Mouse (Mus musculus): ENCODE measurements around the gene Klk1b24. TPM values are rescaled to one million over a fixed set of nuclear protein-coding genes. Genes with fewer than 3 reads are reported as not detected.
"Not testable (repeated sequence)": the region's sequence is repeated elsewhere in the genome, so short reads cannot be mapped to it uniquely, and the experiment has no call there.

Gene Klk1b24
- total and polyA plus RNA-seq, 3 experiments: not detected

DNA sequence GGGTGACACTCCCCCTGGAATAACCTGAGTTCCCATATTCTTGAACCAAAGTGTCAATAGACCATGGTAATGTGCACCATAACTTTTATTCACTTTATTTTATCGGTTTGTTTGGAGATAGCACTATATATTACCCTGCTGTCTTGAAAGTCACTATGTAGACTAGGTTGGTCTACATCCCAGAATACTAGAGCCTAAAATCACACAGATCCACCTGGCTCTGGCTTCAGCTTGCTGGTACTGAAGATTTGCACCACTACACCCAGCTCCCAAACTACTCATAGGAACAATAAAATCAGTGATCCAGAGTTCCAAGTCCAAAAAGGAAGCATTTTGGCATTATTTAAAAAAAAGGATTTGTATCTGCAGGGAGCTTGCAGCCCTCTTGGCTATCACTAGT is 27.6 kb downstream of the Klk1b24 start, which contains the start of gene Klk1b5:
Gene Klk1b5 (plus strand): TSS at position 301 of the 400 bp plus-strand sequence.
- Histone ChIP-seq H3K4me1 (ENCODE audit: control insufficient read depth, insufficient read depth, low read length) (no peaks in the 10 kb centered on the region), H3K36me3 (ENCODE audit: control insufficient read depth, insufficient read depth, low read length) (no peaks in the 10 kb centered on the region), H3K79me2 (replicated peaks; ENCODE audit: control insufficient read depth, insufficient read depth, low read length) (no peaks in the 10 kb centered on the region), H3K27ac (no peak within 1 kb of the TSS), H3K9ac (ENCODE audit: low read depth, low read length) (no peak within 1 kb of the TSS), H3K27me3 (ENCODE audit: control insufficient read depth, insufficient read depth, low read length) (no peaks in the 10 kb centered on the region), H3K4me3 (no peak within 1 kb of the TSS)
- WGBS: 80% methylated on average over 1 of the region's 1 CpGs
- DNase-seq: no peak
- TF ChIP-seq POLR2A (IDR thresholded peaks at IDR 0.05; ENCODE audit: insufficient read depth, low read depth, low read length): no peak
- TF ChIP-seq CTCF (IDR thresholded peaks at IDR 0.05): no peak
- TF ChIP-seq EP300 (IDR thresholded peaks at IDR 0.05; ENCODE audit: insufficient read depth, low read depth, low read length): no peak
- intact Hi-C loops (cut with DNase I): no loop called here

- DNase-seq; intact Hi-C loops (cut with DNase I); H3K4me3 ChIP-seq; H3K36me3 ChIP-seq (ENCODE audit: control insufficient read depth, insufficient read depth, low read length); H3K27ac ChIP-seq; H3K27me3 ChIP-seq (ENCODE audit: control insufficient read depth, insufficient read depth, low read length); H3K9ac ChIP-seq (ENCODE audit: low read depth, low read length); H3K79me2 ChIP-seq (replicated peaks; ENCODE audit: control insufficient read depth, insufficient read depth, low read length); H3K4me1 ChIP-seq (ENCODE audit: control insufficient read depth, insufficient read depth, low read length): not testable (repeated sequence)
- WGBS: 64% methylated on average over 9 of the region's 10 CpGs
Observed at GRCm38 (mm10) chr7:44221601-44222000, 33.6 kb downstream of the Klk1b24 start.

DNA sequence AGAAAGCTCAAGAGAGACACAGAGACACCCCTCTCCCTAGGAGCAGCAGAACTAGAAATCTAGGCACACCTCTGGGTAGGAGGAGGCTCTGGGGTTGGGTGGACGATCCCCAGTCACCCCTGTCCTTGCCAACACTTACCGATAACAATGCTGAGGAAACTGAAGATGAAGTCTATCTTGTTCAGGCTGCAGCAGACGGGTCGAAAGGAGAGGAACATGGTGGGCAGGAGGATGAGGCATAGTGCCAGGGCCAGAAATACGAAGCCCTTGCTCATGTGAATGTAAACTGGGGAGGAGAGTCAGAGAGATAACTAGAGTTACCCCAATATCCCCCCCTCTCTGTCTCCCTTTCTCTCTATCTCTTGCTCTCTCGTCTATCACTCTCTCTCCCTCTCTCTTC is 34.3 kb downstream of the Klk1b24 start:
- H3K36me3 ChIP-seq (ENCODE audit: control insufficient read depth, insufficient read depth, low read length); DNase-seq; intact Hi-C loops (cut with DNase I); H3K27ac ChIP-seq; H3K4me1 ChIP-seq (ENCODE audit: control insufficient read depth, insufficient read depth, low read length); H3K27me3 ChIP-seq (ENCODE audit: control insufficient read depth, insufficient read depth, low read length); H3K79me2 ChIP-seq (replicated peaks; ENCODE audit: control insufficient read depth, insufficient read depth, low read length); H3K4me3 ChIP-seq; H3K9ac ChIP-seq (ENCODE audit: low read depth, low read length): not testable (repeated sequence)
- 52% methylated on average over 6 of the region's 6 CpGs for WGBS

DNA sequence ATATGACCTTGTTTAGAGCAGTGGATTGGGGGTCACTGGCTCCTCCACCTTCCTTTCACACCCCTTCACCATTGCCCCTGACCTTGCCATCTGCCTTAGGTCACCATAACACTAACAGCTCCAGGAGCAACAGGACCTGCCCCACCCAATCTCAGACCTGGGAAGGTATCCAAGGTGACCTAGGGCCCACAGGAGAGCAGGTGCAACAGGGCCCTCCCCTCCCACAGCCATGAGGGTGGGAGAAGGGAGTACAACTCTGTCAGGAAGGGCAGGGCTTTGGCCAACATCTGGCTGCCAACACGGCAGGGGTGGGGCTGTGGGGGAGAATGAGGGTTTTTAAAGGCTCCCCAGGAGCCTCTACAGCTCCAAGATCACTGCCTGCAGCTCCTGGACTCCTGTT is 37.0 kb downstream of the Klk1b24 start, which contains the start of gene Klk1:
Gene Klk1 (plus strand): TSS at position 285 of the 400 bp plus-strand sequence.
- no peaks in the 10 kb centered on the region for H3K79me2 ChIP-seq (replicated peaks; ENCODE audit: control insufficient read depth, insufficient read depth, low read length)
- DNase-seq: no peak
- H3K27me3 ChIP-seq (ENCODE audit: control insufficient read depth, insufficient read depth, low read length): no peaks in the 10 kb centered on the region
- no peaks in the 10 kb centered on the region for H3K4me1 ChIP-seq (ENCODE audit: control insufficient read depth, insufficient read depth, low read length)
- no peaks in the 10 kb centered on the region for H3K36me3 ChIP-seq (ENCODE audit: control insufficient read depth, insufficient read depth, low read length)
- TF ChIP-seq CTCF (IDR thresholded peaks at IDR 0.05) (no peak), EP300 (IDR thresholded peaks at IDR 0.05; ENCODE audit: insufficient read depth, low read depth, low read length) (no peak), POLR2A (IDR thresholded peaks at IDR 0.05; ENCODE audit: insufficient read depth, low read depth, low read length) (no peak)
- H3K4me3 ChIP-seq: no peak within 1 kb of the TSS
- H3K27ac ChIP-seq: no peak within 1 kb of the TSS
- WGBS: 27% methylated on average over 1 of the region's 1 CpGs
- intact Hi-C loops (cut with DNase I): no loop called here
- no peak within 1 kb of the TSS for H3K9ac ChIP-seq (ENCODE audit: low read depth, low read length)

DNA sequence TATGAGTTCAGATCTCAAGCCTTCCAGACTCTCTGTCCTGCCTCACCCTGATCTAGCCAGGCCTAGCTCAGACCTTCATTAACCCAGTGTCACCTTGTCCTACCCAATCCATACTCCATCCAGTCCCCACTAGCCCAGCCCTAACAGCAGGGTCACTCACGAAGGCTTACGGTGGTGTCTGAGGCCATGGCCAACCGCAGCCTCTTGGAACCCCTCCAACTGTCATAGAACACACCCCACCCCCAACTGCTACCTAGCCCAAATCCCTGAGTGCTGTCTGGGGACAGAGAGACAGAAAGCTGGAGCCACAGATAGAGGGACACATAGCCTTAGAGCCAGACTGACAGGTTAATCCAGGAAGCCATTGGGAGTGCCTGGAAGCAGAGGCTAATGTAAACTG is 47.9 kb downstream of the Klk1b24 start, which contains the start of gene Gm36864:
Gene Gm36864 (plus strand): TSS at position 269 of the 400 bp plus-strand sequence.
- Histone ChIP-seq H3K27ac (no peak within 1 kb of the TSS), H3K4me3 (no peak within 1 kb of the TSS), H3K27me3 (ENCODE audit: control insufficient read depth, insufficient read depth, low read length) (no peaks in the 10 kb centered on the region), H3K9ac (ENCODE audit: low read depth, low read length) (no peak within 1 kb of the TSS), H3K36me3 (ENCODE audit: control insufficient read depth, insufficient read depth, low read length) (no peaks in the 10 kb centered on the region), H3K4me1 (ENCODE audit: control insufficient read depth, insufficient read depth, low read length) (no peaks in the 10 kb centered on the region), H3K79me2 (replicated peaks; ENCODE audit: control insufficient read depth, insufficient read depth, low read length) (no peaks in the 10 kb centered on the region)
- 40% methylated on average over 3 of the region's 3 CpGs for WGBS
- no peak for TF ChIP-seq EP300 (IDR thresholded peaks at IDR 0.05; ENCODE audit: insufficient read depth, low read depth, low read length)
- no peak for TF ChIP-seq POLR2A (IDR thresholded peaks at IDR 0.05; ENCODE audit: insufficient read depth, low read depth, low read length)
- TF ChIP-seq CTCF (IDR thresholded peaks at IDR 0.05): no peak
- no peak for DNase-seq
- intact Hi-C loops (cut with DNase I): no loop called here

DNA sequence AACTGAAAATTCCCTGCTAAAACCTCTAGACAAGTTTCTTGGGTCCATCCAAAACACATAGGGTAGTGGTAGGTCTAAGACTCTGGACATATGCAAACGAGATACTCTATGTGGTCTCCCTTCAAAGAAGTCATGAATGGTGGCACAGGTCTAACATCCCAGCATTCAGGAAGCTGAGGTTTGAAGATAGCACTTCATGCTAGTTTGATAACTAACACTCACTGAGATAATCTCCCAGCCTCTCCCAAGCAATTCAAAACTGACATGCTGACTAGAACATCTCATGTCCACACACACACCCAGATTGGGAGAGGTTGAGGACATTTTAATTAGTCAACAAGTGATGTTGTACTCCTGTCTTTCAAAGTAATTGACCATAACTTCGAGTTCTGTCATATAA is 51.9 kb downstream of the Klk1b24 start:
- no peak for DNase-seq
- no peaks in the 10 kb centered on the region for H3K79me2 ChIP-seq (replicated peaks; ENCODE audit: control insufficient read depth, insufficient read depth, low read length)
- 38% methylated on average over 2 of the region's 2 CpGs for WGBS
- H3K36me3 ChIP-seq (ENCODE audit: control insufficient read depth, insufficient read depth, low read length): no peaks in the 10 kb centered on the region
- TF ChIP-seq EP300 (IDR thresholded peaks at IDR 0.05; ENCODE audit: insufficient read depth, low read depth, low read length) (no peak), CTCF (IDR thresholded peaks at IDR 0.05) (no peak), POLR2A (IDR thresholded peaks at IDR 0.05; ENCODE audit: insufficient read depth, low read depth, low read length) (no peak)
- H3K4me3 ChIP-seq: no peak overlapping the region
- no peak overlapping the region for H3K27ac ChIP-seq
- no peak overlapping the region for H3K9ac ChIP-seq (ENCODE audit: low read depth, low read length)
- H3K27me3 ChIP-seq (ENCODE audit: control insufficient read depth, insufficient read depth, low read length): no peaks in the 10 kb centered on the region
- H3K4me1 ChIP-seq (ENCODE audit: control insufficient read depth, insufficient read depth, low read length): no peaks in the 10 kb centered on the region
- intact Hi-C loops (cut with DNase I): loop anchor here (10.0 kb wide), 1 partner anchor 65 kb away; the partner anchor contains the start of gene Clec11a

All from heart, adult 2 months (tissue).